Mouse (Mus musculus): ENCODE measurements around the gene Arhgef19. TPM values are rescaled to one million over a fixed set of nuclear protein-coding genes. Genes with fewer than 3 reads are reported as not detected.

Gene Arhgef19
- total RNA-seq, 2 experiments from 2014 or later, result 1.3 to 1.4 TPM

DNA sequence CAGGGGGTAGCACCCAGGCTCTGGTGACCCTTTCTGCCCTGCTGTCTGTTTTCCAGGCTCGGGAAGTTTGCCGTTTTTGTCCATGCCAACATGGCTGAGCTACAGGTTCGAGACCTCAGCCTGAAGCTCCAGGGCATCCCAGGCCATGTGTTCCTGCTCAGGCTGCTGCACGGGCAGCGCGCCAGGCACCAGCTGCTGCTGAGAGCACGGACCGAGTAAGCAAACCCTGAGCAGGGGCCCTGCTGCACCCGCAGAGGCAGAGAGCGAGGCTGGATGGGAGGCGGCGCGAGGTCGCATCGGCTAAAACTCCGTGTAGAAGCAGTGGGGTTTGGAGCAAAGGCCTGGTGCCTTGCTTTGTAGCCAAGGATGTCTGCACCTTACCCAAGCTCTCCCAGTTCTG, 14.9 kb downstream of the Arhgef19 start:
- DNase-seq, result peak; percentile 67
- intact Hi-C loops (cut with DNase I; ENCODE audit: low total_unique reads), result no loop called here

DNA sequence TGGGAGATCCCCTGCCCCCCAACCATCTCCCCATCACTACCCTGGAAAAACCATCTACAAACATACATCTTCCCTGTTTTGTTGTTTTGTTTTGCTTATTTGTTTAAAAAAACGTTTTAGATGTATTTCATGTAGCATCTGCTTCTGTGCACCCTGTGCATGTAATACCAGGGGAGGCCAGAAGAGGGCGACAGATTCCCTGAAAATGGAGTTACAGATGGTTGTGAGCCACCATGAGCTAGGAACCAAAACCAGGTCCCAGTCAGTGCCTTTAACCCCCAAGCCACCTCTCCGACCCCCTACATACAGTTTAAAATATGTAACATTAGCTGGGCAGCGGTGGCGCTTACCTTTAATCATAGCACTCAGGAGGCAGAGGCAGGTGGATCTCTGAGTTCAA, 18.1 kb downstream of the Arhgef19 start:
- intact Hi-C loops (cut with DNase I; ENCODE audit: low total_unique reads), result no loop called here
- DNase-seq, result no peak

DNA sequence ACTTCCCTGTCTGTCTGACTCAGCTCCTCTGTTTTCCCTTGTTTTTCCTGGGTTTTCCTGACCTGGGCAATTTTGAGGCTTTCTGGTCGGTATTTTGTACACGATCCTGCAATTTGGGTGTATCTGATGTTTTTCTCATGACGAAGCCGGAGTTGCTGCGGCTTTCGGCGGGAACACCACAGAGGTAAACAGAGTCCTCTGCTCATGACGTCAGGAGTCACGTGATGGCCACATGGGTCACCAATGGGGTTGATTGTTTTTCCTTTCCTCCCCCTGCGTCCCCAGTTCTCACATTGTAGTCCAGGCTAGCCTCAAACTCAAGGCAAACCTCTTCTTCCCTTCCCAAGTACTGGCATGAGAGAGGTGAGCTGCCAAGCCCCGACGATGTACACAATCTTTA, 20.1 kb downstream of the Arhgef19 start:
- no peak for DNase-seq

DNA sequence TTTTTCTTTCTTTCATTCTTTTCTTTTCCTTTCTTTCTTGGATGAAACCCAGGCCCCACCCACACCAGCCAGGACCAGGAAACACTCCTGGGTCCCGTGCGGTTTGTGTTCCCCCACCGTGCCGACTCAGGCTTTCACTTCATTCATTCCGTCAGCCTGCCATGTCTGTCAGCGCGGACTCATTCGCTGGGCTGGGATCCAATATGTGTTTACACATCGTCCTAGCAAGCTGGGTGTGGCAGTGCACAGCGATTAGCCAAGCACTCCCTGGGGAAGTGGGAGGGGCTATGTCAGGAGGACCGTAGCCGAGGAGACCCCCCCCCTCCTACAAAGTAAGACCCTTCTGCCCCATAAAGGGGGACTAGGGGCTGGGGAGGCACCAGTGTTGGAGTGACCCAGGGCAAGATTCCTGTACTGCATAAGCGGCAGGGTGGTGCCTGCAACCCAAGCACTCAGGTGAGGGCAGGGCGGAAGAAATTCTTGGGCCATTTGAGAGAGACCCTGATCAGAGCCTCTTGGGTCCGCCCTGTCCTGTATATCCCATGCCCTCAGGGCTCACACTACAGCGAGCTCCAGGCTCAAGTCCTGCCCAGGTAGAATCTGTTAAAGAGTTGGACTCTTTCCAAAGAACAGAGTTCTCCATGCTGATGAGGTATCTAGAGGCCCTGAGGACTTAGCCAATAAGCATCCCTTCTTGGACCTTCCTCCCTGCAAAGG, 20.9 kb downstream of the Arhgef19 start:
- no peak for DNase-seq
- intact Hi-C loops (cut with DNase I; ENCODE audit: low total_unique reads), result loop anchor here (10.0 kb wide), 1 partner anchor 115 kb away; the partner anchor contains the start of gene Fbxo42

More for the DNA sequence above, 20.1 kb downstream of the Arhgef19 start:
- intact Hi-C loops (cut with DNase I; ENCODE audit: low total_unique reads), result no loop called here

DNA sequence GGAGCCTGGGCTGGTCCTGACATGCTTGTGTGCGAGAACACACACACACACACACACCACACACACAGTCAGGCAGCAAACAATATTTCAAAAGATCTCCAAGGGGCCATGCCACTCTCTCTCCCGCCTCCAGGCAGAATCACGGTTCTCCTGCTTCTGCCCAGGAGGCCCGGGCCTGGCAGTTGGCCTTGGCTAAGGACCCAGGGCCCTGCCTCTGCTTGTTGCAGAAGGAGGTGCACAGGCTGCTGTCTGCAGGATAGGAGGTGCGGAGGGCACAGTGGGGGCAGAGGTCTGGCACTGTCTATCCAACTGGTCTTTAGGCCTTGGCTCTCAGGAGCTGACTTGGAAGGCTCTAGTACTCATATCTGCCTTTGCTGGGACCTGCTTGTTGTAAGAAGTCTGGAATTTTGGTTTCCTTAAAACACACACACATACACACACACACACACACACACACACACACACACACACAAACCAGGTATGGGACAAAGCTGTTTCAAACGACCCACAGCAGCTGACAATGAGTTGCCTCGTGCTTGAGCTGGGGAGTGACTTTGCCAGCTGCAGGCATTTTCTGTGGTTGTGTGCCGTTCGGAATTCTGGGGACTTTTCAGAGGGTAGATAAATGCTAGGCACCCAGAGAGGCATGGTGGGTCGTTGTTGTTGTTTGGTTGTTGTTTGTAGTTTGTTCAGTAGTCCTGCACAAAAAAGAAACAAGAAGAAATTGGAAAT, 23.8 kb downstream of the Arhgef19 start:
- intact Hi-C loops (cut with DNase I; ENCODE audit: low total_unique reads), result loop anchor here (10.0 kb wide), 1 partner anchor 118 kb away; the partner anchor contains the start of gene Fbxo42
- DNase-seq, result no peak

DNA sequence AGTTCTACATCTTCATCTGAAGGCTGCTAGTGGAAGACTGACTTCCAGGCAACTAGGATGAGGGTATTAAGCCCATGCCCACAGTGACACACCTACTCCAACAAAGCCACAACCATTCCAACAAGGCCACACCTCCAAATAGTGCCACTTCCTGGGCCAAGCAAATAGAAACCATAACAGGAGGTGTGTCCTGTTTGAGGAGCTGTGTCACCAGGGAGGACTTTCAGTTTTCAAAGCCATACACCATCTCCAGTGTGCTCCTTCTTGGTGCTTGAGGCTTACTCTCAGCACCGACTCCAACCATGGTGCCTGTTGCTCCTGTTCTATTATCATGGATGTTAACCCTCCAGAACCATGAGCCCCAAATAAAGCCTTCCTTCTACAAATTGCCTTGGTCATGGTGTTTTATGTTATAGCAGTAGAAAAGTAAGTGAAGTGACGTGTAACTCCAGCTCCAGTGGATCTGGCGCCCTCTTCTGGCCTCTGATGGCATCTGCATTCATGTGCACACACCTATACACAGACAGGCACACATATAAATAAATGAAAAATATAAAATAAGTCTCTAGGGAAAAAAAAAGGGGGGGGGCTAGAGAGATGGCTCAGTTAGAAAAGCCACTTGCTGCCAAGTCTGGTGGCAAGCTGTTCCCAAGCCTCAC, 26.8 kb downstream of the Arhgef19 start:
- DNase-seq, result no peak
- intact Hi-C loops (cut with DNase I; ENCODE audit: low total_unique reads), result loop anchor here (10.0 kb wide), 1 partner anchor 121 kb away; the partner anchor contains the start of gene Fbxo42

DNA sequence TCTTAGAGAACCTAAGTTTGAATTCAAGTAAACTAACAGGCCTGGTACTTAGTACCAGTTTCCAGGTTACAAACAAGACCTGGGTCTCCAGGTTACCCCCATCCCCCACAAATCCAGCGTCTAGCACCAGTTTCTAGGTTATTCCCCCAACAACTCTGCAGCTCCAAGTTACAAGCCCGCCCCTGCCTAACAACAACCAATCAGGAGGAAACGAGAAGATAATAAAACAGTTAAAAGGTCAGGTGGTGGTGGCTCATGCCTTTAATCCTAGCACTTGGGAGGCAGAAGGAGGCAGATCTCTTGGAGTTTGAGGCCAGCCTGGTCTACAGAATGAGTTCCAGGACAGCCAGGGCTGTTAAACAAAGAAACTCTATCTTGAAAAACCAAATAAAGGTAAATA, 28.0 kb downstream of the Arhgef19 start:
- no peak for DNase-seq
- intact Hi-C loops (cut with DNase I; ENCODE audit: low total_unique reads), result loop anchor here (10.0 kb wide), 1 partner anchor 122 kb away; the partner anchor contains the start of gene Fbxo42

DNA sequence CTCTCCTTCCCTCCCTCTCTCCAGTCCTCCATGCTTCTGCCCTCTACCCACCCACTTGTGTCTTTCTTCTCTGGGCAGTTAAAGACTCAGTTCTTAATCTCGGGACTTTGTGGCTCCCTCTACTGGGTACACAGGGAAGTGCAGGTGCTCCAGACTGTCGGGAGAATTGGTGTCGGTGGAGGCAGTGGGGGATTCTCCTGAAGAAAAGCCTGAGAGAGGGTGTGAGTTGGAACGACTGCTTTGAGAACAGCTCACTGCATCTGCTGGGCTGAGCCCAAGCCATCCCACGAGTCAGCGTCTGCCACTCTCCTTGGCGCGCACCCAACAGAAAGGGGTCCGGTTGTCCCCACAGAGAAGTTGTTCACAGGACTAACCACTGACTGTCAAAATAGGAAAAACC, 28.5 kb downstream of the Arhgef19 start:
- DNase-seq, result no peak
- intact Hi-C loops (cut with DNase I; ENCODE audit: low total_unique reads), result loop anchor here (10.0 kb wide), 1 partner anchor 123 kb away; the partner anchor contains the start of gene Fbxo42

DNA sequence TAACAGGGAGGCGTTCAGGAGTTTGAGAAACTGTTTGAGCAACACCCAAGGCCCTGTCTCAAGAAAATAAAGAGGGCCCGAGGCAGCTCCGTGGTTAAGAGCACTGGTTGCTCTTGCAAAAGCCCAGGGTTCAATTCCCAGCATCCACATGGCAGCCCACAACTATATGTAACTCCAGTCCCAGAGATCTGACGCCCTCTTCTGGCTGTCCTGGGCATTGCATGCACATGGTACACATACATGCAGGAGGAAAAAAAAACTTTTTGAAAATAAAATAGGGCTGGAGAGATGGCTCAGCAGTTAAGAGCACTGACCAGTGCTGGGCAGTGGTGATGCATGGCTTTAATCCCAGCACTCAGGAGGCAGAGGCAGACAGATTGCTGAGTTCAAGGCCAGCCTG, 29.1 kb downstream of the Arhgef19 start:
- intact Hi-C loops (cut with DNase I; ENCODE audit: low total_unique reads), result loop anchor here (10.0 kb wide), 1 partner anchor 124 kb away; the partner anchor contains the start of gene Fbxo42
- no peak for DNase-seq

DNA sequence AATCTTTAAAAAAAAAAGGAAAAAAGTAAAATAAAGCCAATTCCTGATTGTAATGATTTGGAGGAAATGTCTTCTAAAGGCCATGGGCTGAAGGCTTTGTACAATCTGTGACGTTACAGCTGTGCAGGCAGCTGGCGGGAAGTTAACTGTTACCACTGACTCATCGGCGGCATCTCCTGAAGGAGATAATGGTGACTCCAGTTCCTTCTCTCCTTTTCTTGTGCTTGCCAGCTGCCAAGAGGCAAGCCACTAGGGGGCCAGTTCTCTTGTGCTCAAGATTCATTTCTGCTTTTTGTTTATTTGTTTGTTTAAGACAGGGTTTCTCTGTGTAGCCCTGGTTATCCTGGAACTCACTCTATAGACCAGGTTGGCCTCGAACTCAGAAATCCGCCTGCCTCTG, 29.8 kb downstream of the Arhgef19 start:
- DNase-seq, result no peak
- intact Hi-C loops (cut with DNase I; ENCODE audit: low total_unique reads), result loop anchor here (10.0 kb wide), 1 partner anchor 124 kb away; the partner anchor contains the start of gene Fbxo42

DNA sequence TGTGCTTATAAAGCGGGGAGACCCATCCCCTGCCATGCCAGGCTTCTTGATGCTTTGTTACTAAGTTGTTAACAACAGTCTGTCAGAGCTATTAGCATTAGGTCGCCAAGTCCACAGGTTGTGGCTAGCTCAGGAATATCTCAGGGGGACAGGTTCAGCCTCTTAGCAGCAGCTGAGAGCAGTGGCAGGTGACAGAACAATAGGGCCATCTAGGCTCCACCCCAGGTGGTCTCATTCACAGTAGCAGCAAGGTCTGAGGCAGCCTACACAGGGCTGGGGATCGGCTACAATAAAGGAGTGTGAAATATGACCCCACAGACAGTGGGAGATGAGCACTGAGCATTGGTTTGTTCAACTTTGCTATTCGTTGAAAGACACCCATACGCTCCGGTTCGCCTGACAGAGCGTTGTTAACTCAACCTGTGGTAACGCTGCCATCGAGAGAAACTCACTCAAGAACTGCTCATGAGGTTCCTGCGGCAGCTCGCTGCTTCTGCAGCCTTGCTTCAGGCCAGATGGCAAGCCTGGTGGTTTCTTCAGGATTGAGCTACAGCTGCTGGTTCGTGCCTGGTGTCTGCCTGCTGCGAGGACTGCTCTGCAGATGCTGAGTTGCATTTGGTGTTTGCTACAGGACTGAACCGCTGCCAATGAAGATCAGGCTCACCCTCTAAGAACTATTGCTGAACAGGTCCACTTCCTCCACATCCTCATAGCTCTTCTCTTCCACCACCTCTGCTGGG, 31.1 kb downstream of the Arhgef19 start:
- intact Hi-C loops (cut with DNase I; ENCODE audit: low total_unique reads), result no loop called here
- no peak for DNase-seq

DNA sequence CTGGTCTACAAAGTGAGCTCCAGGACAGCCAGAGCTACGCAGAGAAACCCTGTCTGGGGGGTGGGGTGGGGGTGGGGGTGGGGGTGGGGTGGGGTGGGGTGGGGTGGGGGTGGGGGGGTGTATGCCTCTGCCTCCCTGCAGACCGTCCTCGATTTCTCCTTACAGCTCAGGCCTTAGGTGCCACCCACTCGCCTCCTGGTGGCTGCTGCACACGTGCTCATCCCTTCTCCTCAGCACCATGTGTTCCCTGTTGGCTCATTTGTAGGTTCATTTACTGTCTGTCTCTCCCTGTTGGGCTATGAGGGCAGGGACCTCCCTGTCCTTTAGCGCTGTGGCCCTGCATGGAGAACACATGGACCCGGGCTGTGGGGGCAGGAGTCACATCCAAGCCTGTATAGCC, 31.9 kb downstream of the Arhgef19 start:
- intact Hi-C loops (cut with DNase I; ENCODE audit: low total_unique reads), result no loop called here
- DNase-seq, result no peak

DNA sequence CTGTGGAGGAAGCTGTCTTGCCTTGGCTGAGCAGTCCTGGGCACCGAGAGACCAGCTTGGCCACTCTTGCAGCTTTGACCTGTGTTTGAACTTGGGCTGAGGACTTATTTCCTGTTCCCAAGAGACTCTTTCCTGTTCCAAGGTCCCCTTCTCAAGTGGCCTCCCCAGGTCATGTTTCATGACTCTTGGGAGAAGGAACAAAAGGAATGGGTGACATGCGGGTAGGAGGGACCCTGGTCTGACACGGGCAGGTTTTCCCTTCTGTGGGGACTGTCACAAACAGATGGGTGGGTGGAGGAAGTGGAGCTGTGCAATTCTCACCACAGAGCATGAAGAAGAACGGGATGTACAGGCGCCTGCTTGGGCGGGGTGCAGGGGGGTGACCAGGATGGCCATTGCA, 32.4 kb downstream of the Arhgef19 start:
- intact Hi-C loops (cut with DNase I; ENCODE audit: low total_unique reads), result loop anchor here (2.0 kb wide), 1 partner anchor 93 kb away; no protein-coding TSS in a partner anchor
- no peak for DNase-seq

DNA sequence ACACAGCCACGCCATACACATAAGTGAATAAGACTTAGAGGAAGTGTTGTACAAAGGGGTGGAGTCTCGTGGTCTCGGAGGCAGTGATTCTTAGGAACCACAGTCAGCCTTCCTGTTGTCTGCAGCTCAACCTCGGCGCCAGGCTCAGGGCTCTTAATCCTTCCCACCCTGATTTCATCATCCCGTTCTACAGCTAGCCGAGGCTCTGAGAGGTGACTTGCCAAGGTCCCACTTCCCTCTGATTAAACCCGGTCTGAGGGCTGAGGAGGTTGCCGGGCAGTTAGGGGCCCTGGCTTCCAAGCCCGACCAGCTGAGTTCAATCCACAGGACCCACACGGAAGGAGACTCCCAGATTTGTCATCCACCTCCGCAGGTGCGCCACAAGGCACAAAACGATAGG, 33.6 kb downstream of the Arhgef19 start:
- no peak for DNase-seq
- intact Hi-C loops (cut with DNase I; ENCODE audit: low total_unique reads), result loop anchor here (2.0 kb wide), 1 partner anchor 92 kb away; no protein-coding TSS in a partner anchor

DNA sequence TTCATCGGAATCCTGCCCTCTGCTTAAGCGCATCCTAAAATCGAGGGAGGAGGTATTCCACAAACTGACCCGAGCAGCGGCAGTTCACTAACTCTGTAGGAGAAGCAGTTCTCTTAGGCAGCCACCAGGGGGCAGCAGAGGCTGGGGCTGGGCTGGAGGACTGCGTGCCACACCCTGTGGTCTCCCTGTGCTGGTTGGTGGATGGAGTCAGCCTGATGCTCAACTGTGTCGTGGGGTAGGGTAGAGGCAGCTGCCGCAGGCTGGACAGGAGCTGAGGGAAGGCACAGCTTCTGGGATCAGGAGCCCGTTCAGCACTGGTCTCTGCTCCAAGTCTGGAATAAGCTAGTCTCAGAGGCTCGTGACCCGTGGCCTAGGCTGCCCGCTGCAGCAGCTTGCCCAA, 34.0 kb downstream of the Arhgef19 start:
- DNase-seq, result peak; percentile 88
- intact Hi-C loops (cut with DNase I; ENCODE audit: low total_unique reads), result loop anchor here (2.0 kb wide), 1 partner anchor 92 kb away; no protein-coding TSS in a partner anchor

DNA sequence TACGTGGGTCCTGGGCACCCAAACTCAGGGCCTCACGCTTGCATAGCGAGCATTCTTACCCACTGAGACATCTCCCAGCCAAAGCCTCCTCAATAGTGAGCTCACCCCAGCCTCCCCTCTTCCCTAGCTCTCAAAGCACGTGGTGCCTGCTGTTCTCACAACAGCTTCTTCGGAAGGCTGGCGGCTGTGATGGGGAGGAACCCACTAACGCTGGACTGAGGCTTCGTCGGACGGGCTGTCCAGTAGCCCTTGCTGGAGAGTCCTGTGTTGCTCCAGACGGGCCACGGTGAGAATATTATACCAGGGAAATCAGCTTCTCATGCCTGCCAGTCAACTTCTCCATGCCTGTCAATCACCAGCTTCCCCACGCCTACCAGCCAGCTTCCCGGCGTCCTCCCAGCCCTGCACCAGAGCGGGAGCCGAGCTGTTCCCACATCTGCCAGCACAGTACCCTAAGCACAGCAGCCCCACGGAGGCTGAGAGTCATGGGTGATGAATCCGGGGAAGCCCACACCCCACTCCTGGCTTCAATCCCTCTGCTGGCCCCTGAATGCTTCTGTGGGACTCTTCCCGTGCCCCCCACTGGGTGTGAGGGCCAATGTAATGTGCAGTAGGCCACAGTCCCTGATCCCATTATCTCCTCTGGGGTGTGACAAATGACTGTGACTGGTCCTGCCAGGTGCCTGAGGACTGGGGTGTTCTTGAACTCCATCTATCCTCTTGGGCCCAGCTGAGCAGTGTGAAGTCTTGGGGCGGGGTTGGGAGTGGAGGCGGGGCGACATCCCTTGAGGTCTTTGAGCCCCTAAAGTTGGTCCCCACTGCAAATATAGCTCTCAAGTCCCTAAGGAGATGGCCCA, 35.4 kb downstream of the Arhgef19 start:
- intact Hi-C loops (cut with DNase I; ENCODE audit: low total_unique reads), result no loop called here
- DNase-seq, result no peak

DNA sequence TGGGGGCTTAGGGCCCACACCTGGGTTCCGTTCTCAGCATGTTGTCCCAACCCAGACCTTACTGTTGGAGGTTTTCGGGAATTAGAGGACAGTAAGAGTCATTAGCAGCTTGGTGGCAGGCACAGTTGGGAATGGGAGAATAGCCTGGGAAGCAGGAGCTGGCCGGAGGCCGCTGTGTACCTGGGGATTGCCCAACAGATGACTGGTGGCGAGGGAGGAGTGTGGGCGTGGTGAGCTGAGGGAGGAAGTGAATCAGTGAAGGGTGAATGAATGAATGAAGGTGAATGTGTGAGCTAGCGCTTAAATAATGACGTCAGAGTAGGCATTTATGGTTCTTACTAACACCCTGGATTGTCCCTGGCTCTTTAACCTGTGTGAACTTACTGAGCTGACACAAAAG, 37.9 kb downstream of the Arhgef19 start:
- intact Hi-C loops (cut with DNase I; ENCODE audit: low total_unique reads), result no loop called here
- no peak for DNase-seq

DNA sequence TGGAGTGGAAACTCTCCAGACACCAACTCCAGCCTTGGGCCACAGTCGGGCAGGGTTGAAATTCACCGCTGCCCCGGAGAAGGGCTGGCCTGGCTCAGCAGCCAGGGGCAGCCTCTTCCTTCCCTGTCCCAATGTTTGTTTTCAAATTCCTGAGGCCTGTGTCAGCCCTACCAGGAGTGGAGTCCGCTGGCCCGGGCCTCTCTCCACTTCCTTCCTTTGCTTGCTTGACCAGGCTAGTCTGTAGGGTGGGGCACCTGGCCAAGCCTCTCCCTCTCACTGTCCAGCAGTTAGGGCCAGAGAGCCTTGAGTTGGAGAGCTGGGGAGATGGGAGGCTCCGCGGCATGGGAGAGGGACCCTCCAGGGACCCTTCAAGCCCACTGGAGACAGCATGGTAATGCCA, 38.9 kb downstream of the Arhgef19 start:
- intact Hi-C loops (cut with DNase I; ENCODE audit: low total_unique reads), result no loop called here
- peak; percentile 89 for DNase-seq

Data from gastrocnemius, postnatal 14 days (tissue).